Mouse (Mus musculus) frontal cortex, postnatal 14 days (tissue): ENCODE measurements around the gene Hoxd9.

Experiments
- DNase-seq, 2 experiments: peaks; one replicate each; pipeline ENCODE4 v3.0.0; 2022; ENCODE audit warnings: low spot score in 2 of 2

Gene Hoxd9

GRCm38 (mm10) chr2:74683471-74683951 is 14.0 kb upstream of the Hoxd9 start:
- DNase-seq = no peak

- DNase-seq = no peak
These were observed 13.4 kb upstream of the Hoxd9 start for GRCm38 (mm10) chr2:74684106-74684505.

- DNase-seq = no peak
These were observed 12.4 kb upstream of the Hoxd9 start for GRCm38 (mm10) chr2:74685059-74685603.

GRCm38 (mm10) chr2:74686301-74686987 is 11.1 kb upstream of the Hoxd9 start:
- DNase-seq = no peak

GRCm38 (mm10) chr2:74686988-74687697 is 10.4 kb upstream of the Hoxd9 start:
- no peak for DNase-seq

GRCm38 (mm10) chr2:74687698-74688555 is 9.6 kb upstream of the Hoxd9 start:
- DNase-seq = no peak

- DNase-seq = no peak
These were observed 8.5 kb upstream of the Hoxd9 start for GRCm38 (mm10) chr2:74688795-74689573.

GRCm38 (mm10) chr2:74689574-74690337 is 7.8 kb upstream of the Hoxd9 start:
- no peak for DNase-seq

- no peak for DNase-seq
These were observed 7.2 kb upstream of the Hoxd9 start for GRCm38 (mm10) chr2:74690338-74690716.

- no peak for DNase-seq
These were observed 6.2 kb upstream of the Hoxd9 start, which contains the start of gene Hoxd10 for GRCm38 (mm10) chr2:74691022-74691951. TSS of gene Hoxd10 (plus strand) at chr2:74691924.

GRCm38 (mm10) chr2:74691995-74692807 is 5.3 kb upstream of the Hoxd9 start:
- DNase-seq = no peak

- DNase-seq = no peak
These were observed 4.6 kb upstream of the Hoxd9 start for GRCm38 (mm10) chr2:74692808-74693431.

GRCm38 (mm10) chr2:74693432-74693827 is 4.1 kb upstream of the Hoxd9 start:
- DNase-seq = no peak

GRCm38 (mm10) chr2:74694066-74694465 is 3.5 kb upstream of the Hoxd9 start:
- no peak for DNase-seq

GRCm38 (mm10) chr2:74695383-74695782 is 2.1 kb upstream of the Hoxd9 start:
- DNase-seq = no peak

GRCm38 (mm10) chr2:74695813-74696430 is 1.6 kb upstream of the Hoxd9 start:
- no peak for DNase-seq
